Mouse (Mus musculus) embryo, embryonic 10 days (tissue): ENCODE measurements around the gene Bicra.
A peak's percentile ranks its signal among the peaks of the same experiment; 100 is the strongest.

Experiments used
- DNase-seq: peaks from one replicate; pipeline ENCODE4 v3.0.0-alpha.2; 2015; ENCODE audit warnings: low spot score

Bicra gene

GRCm38 (mm10) chr7:16014521-16015175 lies 33.1 kb downstream of the Bicra start:
- DNase-seq = no peak

DNA sequence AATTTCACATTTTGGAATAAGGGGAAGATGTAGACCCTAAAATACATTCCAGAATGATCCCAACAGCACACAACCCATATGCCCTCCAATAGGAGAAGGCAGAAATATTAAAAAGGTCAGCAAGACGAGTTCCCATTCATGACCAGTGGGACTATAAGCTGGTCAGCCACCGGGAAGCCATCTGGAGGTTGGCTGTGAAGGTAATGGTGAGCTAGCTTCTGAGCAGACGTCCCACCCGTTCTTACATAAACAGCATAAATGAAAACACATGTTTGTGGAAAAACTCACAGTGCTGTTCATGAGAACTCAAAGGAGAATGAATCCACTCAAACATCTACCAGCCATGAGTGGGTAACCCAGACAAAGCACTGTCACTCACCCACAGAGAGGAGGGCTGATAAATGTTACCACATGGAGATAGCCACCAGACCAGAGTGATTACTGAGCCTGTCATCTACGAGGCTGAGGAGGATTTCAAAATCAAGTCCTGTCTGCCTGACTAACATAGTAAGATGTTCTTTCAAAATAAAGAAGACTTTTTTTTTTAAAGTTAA lies 33.9 kb downstream of the Bicra start:
- no peak for DNase-seq

- DNase-seq = no peak
Observed at GRCm38 (mm10) chr7:16012576-16013263, 35.0 kb downstream of the Bicra start.

- DNase-seq = no peak
Observed at GRCm38 (mm10) chr7:16011418-16012085, 36.2 kb downstream of the Bicra start.

DNA sequence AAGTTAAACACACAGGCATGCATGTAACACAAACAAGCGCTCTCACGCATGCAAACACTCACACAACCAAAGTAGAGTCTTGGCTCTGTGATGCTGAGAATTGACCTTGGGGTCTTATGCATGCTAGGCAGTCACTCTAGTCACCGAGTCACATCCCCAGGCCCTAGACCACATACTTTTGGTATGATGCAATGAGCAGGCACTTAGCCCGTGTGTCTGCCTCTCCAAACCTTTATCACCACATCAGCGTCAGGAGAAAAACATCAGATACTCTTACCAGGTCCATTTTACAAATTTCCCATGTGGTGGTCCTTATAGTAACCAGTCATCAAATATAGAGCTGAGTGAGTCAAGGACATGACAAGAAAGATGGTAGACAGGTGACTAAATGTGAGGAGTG lies 37.1 kb downstream of the Bicra start:
- DNase-seq = no peak

DNA sequence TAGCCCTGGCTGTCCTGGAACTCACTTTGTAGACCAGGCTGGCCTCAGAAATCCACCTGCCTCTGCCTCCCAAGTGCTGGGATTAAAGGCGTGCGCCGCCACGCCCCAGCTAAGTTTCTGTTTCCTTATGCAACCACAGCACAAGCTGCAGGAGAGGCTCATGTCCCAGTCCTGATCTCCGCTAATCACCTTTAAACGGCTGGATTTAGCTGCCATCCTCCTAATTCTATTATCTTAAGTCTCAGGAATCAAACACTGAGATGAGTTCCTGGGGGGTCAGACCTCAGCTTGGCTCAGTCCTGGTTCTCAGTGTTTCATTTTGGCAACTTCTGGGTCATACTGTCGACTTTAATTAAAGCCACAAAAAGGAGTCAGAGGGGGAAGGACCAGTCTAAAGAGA lies 38.1 kb downstream of the Bicra start:
- DNase-seq = no peak

DNA sequence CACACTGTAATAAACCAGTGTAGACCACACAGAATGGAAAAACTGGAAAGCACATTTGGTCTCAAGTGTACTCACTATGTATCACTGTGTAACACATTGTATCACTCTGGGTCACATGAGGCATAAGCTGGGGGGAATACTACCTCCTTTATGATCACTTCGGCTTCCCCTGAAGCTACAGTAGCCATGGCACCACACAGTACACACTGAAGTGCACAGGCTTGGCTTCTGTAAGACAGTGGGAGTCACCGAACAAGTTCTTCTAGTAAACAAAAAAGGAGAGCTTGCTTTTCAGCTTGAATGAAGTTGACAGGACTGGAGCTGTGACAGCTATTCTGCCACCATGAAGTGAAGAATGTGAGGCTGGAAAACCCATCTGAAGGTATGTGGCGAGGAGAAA lies 42.7 kb downstream of the Bicra start:
- no peak for DNase-seq

DNA sequence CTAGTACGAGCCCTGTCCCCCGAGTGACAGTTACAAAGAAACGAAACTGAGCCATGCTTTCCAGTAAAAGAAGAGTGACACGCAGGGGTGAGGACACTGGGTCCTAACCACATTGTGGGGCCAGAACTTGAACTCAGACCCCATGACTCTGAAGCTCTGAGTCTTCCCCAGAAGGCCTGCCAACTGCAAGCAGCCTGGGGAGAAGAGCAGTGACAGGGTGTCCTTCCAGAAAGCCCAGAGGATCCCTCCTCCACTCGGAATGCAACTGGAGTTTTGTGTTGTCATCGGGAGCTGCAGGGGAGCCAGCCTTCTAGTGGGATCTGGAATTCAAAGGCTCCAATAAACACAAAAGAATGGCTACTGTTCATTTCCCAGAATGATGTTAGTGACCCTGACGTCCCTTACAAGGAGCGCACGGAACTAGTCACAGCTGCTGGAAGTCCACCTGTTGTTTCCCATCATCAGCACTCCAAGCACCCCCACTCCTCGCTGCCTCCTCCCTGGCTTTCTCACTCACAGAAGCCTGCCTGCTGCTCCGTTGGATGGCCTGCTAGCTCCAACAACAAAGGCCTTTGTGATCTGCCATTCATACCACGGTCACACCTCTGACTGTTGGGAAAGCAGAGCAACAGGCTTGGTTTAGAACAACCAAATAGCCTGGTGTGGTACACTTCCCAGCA lies 43.4 kb downstream of the Bicra start:
- DNase-seq = peak; percentile 13

GRCm38 (mm10) chr7:16003032-16003431 lies 44.7 kb downstream of the Bicra start:
- DNase-seq = no peak

GRCm38 (mm10) chr7:16002171-16002570 lies 45.5 kb downstream of the Bicra start:
- DNase-seq = no peak

DNA sequence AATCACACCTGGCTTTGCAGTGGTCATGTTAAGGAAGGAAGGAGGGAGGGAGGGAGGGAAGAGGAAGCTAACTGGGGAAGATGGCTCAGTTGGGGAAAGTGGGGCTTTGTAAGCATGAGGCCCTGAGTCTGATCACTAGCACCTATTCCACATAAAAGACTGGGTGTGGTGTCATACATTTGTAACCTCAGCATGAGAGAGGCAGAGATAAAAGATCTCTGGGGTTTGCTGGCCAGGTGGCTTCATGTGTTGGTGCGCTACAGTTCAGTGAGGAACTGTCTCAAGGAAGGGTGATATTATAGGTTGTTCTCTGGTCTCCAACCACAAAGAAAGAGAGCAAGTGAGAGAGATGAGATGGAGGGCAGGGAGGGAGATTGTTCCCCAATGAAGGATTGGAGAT lies 46.0 kb downstream of the Bicra start:
- no peak for DNase-seq

GRCm38 (mm10) chr7:15993789-15994188 lies 53.9 kb downstream of the Bicra start:
- no peak for DNase-seq

DNA sequence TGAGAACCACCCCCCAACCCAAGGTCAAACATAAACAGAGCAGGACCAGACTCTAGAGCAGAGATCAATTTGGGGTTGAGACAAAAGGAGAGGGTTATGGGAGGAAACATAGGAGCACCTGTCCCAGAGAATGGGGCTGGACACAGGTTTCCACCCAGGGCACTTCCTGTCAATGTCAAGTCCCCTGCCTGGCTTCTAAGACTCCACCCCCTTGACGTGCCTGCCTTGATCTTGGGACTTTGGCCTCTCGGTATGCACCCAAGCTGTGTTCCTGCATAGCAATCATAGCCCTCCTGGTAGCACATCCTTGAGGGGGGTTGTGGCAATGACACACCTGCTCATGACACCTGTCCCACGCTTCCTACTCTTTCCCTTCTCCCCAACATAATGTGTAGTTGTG lies 54.6 kb downstream of the Bicra start:
- no peak for DNase-seq

GRCm38 (mm10) chr7:15991764-15992163 lies 56.0 kb downstream of the Bicra start:
- no peak for DNase-seq

DNA sequence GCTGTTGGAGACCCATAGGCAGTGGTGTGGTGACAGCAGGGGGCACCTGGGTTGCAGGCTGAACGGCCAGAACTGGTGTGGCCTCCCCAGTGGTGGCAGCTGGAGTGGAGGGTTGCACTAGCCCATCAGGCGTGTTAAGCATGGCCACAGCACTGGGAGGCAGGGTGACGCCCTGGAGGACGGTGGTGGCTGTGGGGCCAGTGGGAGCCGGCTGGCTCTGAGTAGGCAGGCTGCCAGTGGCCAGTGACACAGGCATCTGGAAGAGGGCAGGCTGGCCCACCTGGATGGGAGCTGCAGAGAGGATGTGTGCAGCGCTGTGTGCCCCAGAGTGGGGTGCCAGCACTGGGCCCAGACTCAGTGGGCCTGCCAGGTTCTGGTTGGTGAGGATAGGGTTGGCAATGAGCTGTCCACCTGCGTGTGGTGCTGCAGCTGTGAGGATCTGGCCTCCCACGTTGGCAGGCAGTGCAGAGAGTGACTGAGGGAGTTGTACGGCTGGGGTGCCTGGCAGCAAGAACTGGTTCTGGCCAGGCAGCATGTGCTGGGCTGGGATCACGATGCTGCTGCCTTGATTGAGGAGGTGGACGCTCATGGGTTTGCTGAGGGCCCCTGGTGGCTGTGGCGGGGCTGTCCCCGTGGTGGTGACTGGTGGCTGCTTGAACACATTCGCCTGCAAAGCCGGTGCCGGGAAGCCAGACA lies 59.9 kb downstream of the Bicra start:
- no peak for DNase-seq

DNA sequence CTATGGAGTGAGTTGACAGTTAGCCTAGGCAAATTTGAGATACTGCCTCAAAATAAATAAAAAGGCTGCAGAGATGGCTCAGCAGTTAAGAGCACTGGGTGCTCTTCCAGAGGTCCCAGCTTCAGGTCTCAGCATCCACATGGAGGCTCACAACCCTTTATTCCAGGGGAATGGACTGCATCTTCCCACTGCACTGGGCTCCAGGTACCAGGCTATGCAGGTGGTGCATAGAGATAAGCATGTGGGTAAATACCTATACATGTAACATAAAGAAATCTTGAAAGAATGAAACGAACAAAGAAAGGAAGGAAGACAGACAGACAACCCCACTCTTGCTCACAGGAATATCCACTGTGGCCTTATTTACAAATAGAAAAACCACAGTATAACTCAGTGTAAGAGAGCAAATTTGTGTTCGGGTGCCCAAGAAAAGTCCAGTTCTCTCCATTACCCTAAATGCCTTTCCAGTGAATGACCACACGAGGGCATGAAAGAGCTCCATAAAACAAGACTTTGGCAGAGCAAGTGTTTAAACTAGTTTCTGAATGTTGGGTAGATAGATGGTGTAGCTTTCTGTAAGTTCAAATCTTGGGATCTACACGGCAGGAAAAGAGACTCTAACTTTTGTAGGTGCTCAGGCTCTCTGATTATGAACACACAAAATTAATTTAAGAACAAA lies 64.9 kb downstream of the Bicra start:
- peak; percentile 61 for DNase-seq

DNA sequence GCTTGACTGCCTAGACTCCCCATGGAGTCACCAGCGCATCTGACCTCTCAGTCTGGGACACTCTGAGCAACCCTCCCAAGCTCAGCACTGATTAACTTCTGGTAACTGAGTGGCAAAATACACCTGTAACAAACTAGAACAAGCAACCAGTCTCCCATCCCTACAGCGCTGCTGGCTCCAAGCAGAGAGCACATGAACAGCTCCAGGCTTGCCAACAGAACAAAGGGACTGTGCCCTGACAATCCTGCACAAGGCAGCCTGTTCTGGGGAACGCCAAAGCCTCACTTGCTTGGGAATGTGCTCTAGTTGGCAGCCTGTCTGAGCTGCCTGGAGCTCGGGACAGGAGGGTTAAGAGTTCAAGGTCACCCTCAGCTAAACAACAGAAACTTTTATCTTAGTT lies 66.2 kb downstream of the Bicra start:
- no peak for DNase-seq

DNA sequence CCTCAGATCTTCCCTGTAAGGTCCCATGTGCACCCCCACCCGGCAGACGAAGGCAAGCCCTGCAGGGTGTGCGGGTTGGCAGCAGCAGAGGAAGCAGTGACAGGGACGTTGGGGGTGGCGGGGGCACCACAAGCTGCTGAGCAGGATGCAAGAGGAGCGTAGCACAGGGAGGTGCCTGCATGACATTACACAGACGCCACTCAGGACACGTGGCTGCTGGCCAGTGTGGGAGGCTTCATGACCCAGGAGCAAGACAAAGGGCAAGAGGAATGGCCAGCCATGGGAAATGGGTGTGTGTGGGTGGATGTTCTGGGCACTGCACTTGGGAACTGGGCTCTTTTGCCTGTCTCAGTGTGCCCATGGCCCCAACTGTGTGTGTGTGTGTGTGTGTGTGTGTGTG lies 67.5 kb downstream of the Bicra start:
- no peak for DNase-seq

GRCm38 (mm10) chr7:15975904-15976303 lies 71.8 kb downstream of the Bicra start:
- peak; percentile 61 for DNase-seq

GRCm38 (mm10) chr7:15975451-15975850 lies 72.3 kb downstream of the Bicra start:
- DNase-seq = no peak

GRCm38 (mm10) chr7:15974712-15975111 lies 73.0 kb downstream of the Bicra start:
- DNase-seq = peak; percentile 49
